Mouse (Mus musculus): ENCODE results near the gene Lss.

GRCm38 (mm10) chr10:76486302-76486701 lies 45.1 kb upstream of the Lss start:
- no peak for TF ChIP-seq POLR2A (IDR thresholded peaks at IDR 0.05; ENCODE audit: borderline replicate concordance, extremely low read depth, insufficient read depth, insufficient read length, poor library complexity, severe bottlenecking)
- TF ChIP-seq CTCF (IDR thresholded peaks at IDR 0.05; ENCODE audit: borderline replicate concordance, extremely low read depth, insufficient read depth, insufficient read length): no peak
